Mouse (Mus musculus) brain, embryonic 14.5 days (tissue): ENCODE measurements around the gene Ripor1. TPM values are rescaled to one million over a fixed set of nuclear protein-coding genes. Genes with fewer than 3 reads are reported as not detected.
A peak's percentile ranks its signal among the peaks of the same experiment; 100 is the strongest.
"Not testable (repeated sequence)": the region's sequence is repeated elsewhere in the genome, so short reads cannot be mapped to it uniquely, and the experiment has no call there.

Experiments
- DNase-seq: peaks from one replicate; pipeline ENCODE4 v3.0.0-alpha.2; 2011; ENCODE audit warnings: low read depth
- CTCF ChIP-seq: fragments of 200-500 bp; IDR thresholded peaks from 2 replicates; pipeline ENCODE4 v1.5.1; 2012; ENCODE audit warnings: inconsistent platforms, mild to moderate bottlenecking, moderate library complexity, borderline replicate concordance; ENCODE audit not compliant: insufficient read depth, insufficient read length; ENCODE audit errors: extremely low read depth
- POLR2A ChIP-seq: fragments of 200-500 bp; IDR thresholded peaks from 2 replicates; pipeline ENCODE4 v1.6.1; 2012; ENCODE audit warnings: mild to moderate bottlenecking, inconsistent platforms, borderline replicate concordance; ENCODE audit not compliant: poor library complexity, insufficient read depth, insufficient read length, severe bottlenecking; ENCODE audit errors: extremely low read depth
- polyA plus RNA-seq: library from polyadenylated mRNA; depleted of rRNA; stranded (reverse); fragments of >200 nt; gene quantifications from 2 replicates; pipeline ENCODE4 v1.2.3, GENCODE M21; 2012

The Ripor1 gene
- polyA plus RNA-seq, 1 experiment, result 40.3 TPM

GRCm38 (mm10) chr8:105579719-105580118 lies 25.3 kb upstream of the Ripor1 start:
- TF ChIP-seq POLR2A, result no peak
- no peak for TF ChIP-seq CTCF
- DNase-seq, result no peak

GRCm38 (mm10) chr8:105592431-105592830 lies 12.6 kb upstream of the Ripor1 start:
- DNase-seq, result no peak

DNA sequence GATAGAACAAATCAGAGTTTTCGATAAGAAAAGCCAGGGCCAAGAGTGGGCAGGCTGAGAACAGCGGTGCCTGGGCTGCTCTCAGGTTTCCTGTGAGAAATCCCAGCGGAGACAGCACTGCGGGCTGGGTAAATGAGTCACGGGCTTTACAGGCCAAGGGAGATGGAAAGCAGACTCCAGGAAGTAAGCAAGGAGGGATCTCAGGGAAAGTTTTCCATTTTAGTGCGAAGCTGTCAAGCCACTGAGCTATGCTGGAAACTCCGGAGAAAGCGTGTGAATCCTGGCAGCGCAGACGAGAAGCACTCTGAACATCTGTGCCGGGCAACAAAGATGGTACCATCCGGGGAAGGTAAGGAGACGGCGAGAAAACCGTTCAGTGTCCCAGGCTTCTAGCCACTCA lies 11.2 kb upstream of the Ripor1 start:
- TF ChIP-seq CTCF (no peak), POLR2A (no peak)
- peak; percentile 15 for DNase-seq

More at GRCm38 (mm10) chr8:105592431-105592830, 12.6 kb upstream of the Ripor1 start:
- TF ChIP-seq CTCF (no peak), POLR2A (no peak)

- no peak for DNase-seq
- TF ChIP-seq POLR2A, result no peak
Measured at GRCm38 (mm10) chr8:105594451-105595242, 10.4 kb upstream of the Ripor1 start.

- peak; percentile 19 for DNase-seq
- TF ChIP-seq POLR2A (no peak), CTCF (peak; percentile 62)
Measured at GRCm38 (mm10) chr8:105596362-105597034, 8.6 kb upstream of the Ripor1 start.

DNA sequence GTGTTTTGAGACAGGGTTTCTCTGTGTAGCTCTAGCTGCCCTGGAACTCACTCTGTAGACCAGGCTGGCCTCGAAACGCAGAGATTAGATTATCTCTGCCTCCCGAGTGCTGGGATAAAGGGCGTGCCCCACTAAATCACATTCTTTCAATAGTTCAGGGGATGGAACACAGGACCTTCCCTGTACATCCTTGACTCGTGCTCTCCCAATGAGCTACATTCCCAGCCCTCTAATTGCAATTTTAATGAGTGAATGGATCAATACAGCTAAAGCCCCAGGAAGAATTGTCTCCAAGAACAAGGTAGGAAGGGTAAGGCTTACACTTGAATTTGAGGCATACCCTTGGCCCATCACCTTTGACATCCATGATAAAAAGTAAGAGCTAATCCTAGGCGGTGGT lies 6.3 kb upstream of the Ripor1 start:
- no peak for TF ChIP-seq POLR2A
- no peak for TF ChIP-seq CTCF
- DNase-seq, result no peak

DNA sequence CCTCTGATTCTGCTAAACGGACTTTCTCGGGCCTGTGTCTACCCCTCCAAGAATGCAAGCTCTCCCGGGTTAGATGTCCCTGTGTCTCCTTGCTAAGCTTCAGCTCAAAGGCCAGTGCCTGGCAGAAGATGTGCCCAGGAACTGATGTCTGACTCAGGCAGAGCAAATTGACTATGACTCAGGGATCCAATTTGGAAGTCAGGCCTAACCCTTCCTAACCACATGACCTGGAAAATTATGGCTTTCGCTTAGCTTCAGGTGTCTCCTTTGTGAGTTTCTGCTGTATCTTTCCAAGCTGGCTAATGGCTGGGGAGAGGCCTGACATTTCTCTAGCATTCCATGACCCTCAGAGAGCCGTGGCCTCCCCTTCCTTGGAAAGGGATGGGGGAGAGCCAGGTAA lies 3.8 kb upstream of the Ripor1 start:
- DNase-seq, result no peak
- TF ChIP-seq CTCF, result no peak
- TF ChIP-seq POLR2A, result no peak

GRCm38 (mm10) chr8:105602540-105602939 lies 2.5 kb upstream of the Ripor1 start:
- not testable (repeated sequence) for DNase-seq

GRCm38 (mm10) chr8:105605491-105606188 lies 585 bp downstream of the Ripor1 start:
- peak; percentile 50 for DNase-seq
- TF ChIP-seq POLR2A (no peak), CTCF (no peak)

- TF ChIP-seq POLR2A (no peak), CTCF (no peak)
- peak; percentile 95 for DNase-seq
Measured at GRCm38 (mm10) chr8:105606189-105607023, 1.4 kb downstream of the Ripor1 start.

- no peak for DNase-seq
- TF ChIP-seq CTCF, result no peak
Measured at GRCm38 (mm10) chr8:105607062-105607461, 2.0 kb downstream of the Ripor1 start.

- TF ChIP-seq POLR2A (no peak), CTCF (peak; percentile 35; the same call in 1 of the 2 replicates)
- peak; percentile 47 for DNase-seq
Measured at GRCm38 (mm10) chr8:105607684-105608083, 2.6 kb downstream of the Ripor1 start.

- no peak for TF ChIP-seq POLR2A
- TF ChIP-seq CTCF, result no peak
- no peak for DNase-seq
Measured at GRCm38 (mm10) chr8:105609355-105609754, 4.3 kb downstream of the Ripor1 start.
